Comparison of ENCODE assay signal across 11 mouse cellular contexts in genomic region chr7:80066675-80067455, GRCm38 (mm10). TPM values are rescaled to one million over a fixed set of nuclear protein-coding genes. Genes with fewer than 3 reads are reported as not detected.
DNase-seq lines count a peak whose midpoint lies in the region; ATAC-seq and TF ChIP-seq lines count a peak whose summit lies in the region.
"Had no signal": no experiment of that assay in that cellular context is flagged by ENCODE, and none has a peak within 500 bp of the region (broad histone marks: within the 10 kb centered on the region; RNA-seq: fewer than 3 reads in every experiment).

No protein-coding gene starts in this region.

- no peak for DNase-seq in kidney, postnatal 0 days (ENCODE audit: low spot score)
- DNase-seq in kidney, postnatal 10 days = no peak
- DNase-seq in embryonic facial prominence, embryonic 14.5 days (ENCODE audit: low spot score) = no peak
- DNase-seq in retina, embryonic 14.5 days (ENCODE audit: low spot score) = no peak
- DNase-seq: adrenal gland, postnatal 10 days; cerebellum, postnatal 10 days; heart, adult 18-20 months; thymus, adult 2 months had no signal

- TF ChIP-seq CTCF in kidney, postnatal 0 days (IDR thresholded peaks at IDR 0.05; ENCODE audit: low read depth) = no peak

- H3K9ac ChIP-seq in heart, embryonic 13.5 days = peak overlapping the region; percentile 40; the same call in 1 of the 2 replicates
- no peak overlapping the region for H3K9ac ChIP-seq in heart, embryonic 12.5 days
- H3K9ac ChIP-seq in kidney, postnatal 0 days (ENCODE audit: low read depth, low read length) = no peak overlapping the region
- no peak overlapping the region for H3K9ac ChIP-seq in embryonic facial prominence, embryonic 14.5 days (ENCODE audit: low read depth, low read length)

- 70% methylated on average over 13 of the region's 13 CpGs for WGBS in heart, embryonic 13.5 days
- 76% methylated on average over 13 of the region's 13 CpGs for WGBS in heart, embryonic 12.5 days
- 53% methylated on average over 13 of the region's 13 CpGs for WGBS in kidney, postnatal 0 days
- 68% methylated on average over 13 of the region's 13 CpGs for WGBS in embryonic facial prominence, embryonic 14.5 days

- no peak for ATAC-seq in heart, embryonic 13.5 days (ENCODE audit: extremely low read depth, insufficient number of reproducible peaks, low FRiP score, low TSS enrichment)
- ATAC-seq in heart, embryonic 12.5 days (ENCODE audit: insufficient number of reproducible peaks, low FRiP score) = no peak
- no peak for ATAC-seq in kidney, postnatal 0 days (replicated peaks; ENCODE audit: low FRiP score, low read depth)
- peak; percentile 36 for ATAC-seq in activated CD4-positive, CD25-positive, alpha-beta regulatory T cell, adult 4 months
- ATAC-seq in embryonic facial prominence, embryonic 14.5 days (ENCODE audit: low read depth) = no peak

- H3K4me3 ChIP-seq in heart, embryonic 13.5 days = no peak overlapping the region
- H3K4me3 ChIP-seq in heart, embryonic 12.5 days = no peak overlapping the region
- H3K4me3 ChIP-seq in kidney, postnatal 0 days (replicated peaks; ENCODE audit: low read depth, low read length) = no peak overlapping the region
- no peak overlapping the region for H3K4me3 ChIP-seq in embryonic facial prominence, embryonic 14.5 days (ENCODE audit: low read depth, low read length)

- H3K4me1 ChIP-seq in heart, embryonic 13.5 days = peaks cover 63% of the 10 kb centered on the region
- peaks cover 68% of the 10 kb centered on the region for H3K4me1 ChIP-seq in heart, embryonic 12.5 days (replicated peaks)
- peaks cover 21% of the 10 kb centered on the region for H3K4me1 ChIP-seq in kidney, postnatal 0 days (replicated peaks; ENCODE audit: insufficient read depth, low read length)
- H3K4me1 ChIP-seq in embryonic facial prominence, embryonic 14.5 days (ENCODE audit: control insufficient read depth, insufficient read depth, low read length) = peaks cover 32% of the 10 kb centered on the region

- no peaks in the 10 kb centered on the region for H3K9me3 ChIP-seq in heart, embryonic 13.5 days
- no peaks in the 10 kb centered on the region for H3K9me3 ChIP-seq in heart, embryonic 12.5 days (replicated peaks)
- no peaks in the 10 kb centered on the region for H3K9me3 ChIP-seq in kidney, postnatal 0 days (replicated peaks; ENCODE audit: low read length)
- H3K9me3 ChIP-seq in embryonic facial prominence, embryonic 14.5 days (ENCODE audit: control insufficient read depth, low read length) = no peaks in the 10 kb centered on the region

- no peak overlapping the region for H3K27ac ChIP-seq in heart, embryonic 13.5 days (replicated peaks)
- no peak overlapping the region for H3K27ac ChIP-seq in heart, embryonic 12.5 days (ENCODE audit: poor library complexity, severe bottlenecking)
- H3K27ac ChIP-seq in kidney, postnatal 0 days = peak overlapping the region; percentile 47; the same call in 1 of the 2 replicates
- H3K27ac ChIP-seq in embryonic facial prominence, embryonic 14.5 days (replicated peaks; ENCODE audit: low read depth, low read length) = peak overlapping the region; percentile 15; the same call in 1 of the 2 replicates

- 0 out of 2 replicates have a peak, but pooled peaks cover 4% of the 10 kb centered on the region for H3K36me3 ChIP-seq in heart, embryonic 13.5 days
- no peaks in the 10 kb centered on the region for H3K36me3 ChIP-seq in heart, embryonic 12.5 days
- no peaks in the 10 kb centered on the region for H3K36me3 ChIP-seq in kidney, postnatal 0 days (ENCODE audit: insufficient read depth, low read length)
- no peaks in the 10 kb centered on the region for H3K36me3 ChIP-seq in embryonic facial prominence, embryonic 14.5 days (ENCODE audit: control insufficient read depth, insufficient read depth, low read length)

- no peak overlapping the region for H3K4me2 ChIP-seq in heart, embryonic 13.5 days
- H3K4me2 ChIP-seq in heart, embryonic 12.5 days = no peak overlapping the region
- H3K4me2 ChIP-seq in kidney, postnatal 0 days (ENCODE audit: low read length) = no peak overlapping the region
- no peak overlapping the region for H3K4me2 ChIP-seq in embryonic facial prominence, embryonic 14.5 days (ENCODE audit: low read depth, low read length)

- no peaks in the 10 kb centered on the region for H3K27me3 ChIP-seq in heart, embryonic 13.5 days (replicated peaks)
- no peaks in the 10 kb centered on the region for H3K27me3 ChIP-seq in heart, embryonic 12.5 days (replicated peaks)
- H3K27me3 ChIP-seq in kidney, postnatal 0 days (ENCODE audit: insufficient read depth, low read length) = no peaks in the 10 kb centered on the region
- no peaks in the 10 kb centered on the region for H3K27me3 ChIP-seq in embryonic facial prominence, embryonic 14.5 days (replicated peaks; ENCODE audit: control insufficient read depth, insufficient read depth, low read length)

RNA-seq across cellular contexts. Expression of gene Zfp710, which starts 42.3 kb away (rescaled TPM):
- 11.6 and 12.1 TPM in 2 replicates for polyA plus RNA-seq in heart, embryonic 13.5 days (2015; fragmentation: Nextera tagmentation; extraction: Ambion mirVana)
- 13.5 and 13.7 TPM in 2 replicates for polyA plus RNA-seq in heart, embryonic 12.5 days (2016; fragmentation: Nextera tagmentation; extraction: Ambion mirVana)
- 14.8 and 15.3 TPM in 2 replicates for polyA plus RNA-seq in kidney, postnatal 0 days (2015; fragmentation: Nextera tagmentation; extraction: Ambion mirVana)
- 1 to 10 TPM; 4.2 to 4.6 TPM for polyA plus RNA-seq in activated CD4-positive, CD25-positive, alpha-beta regulatory T cell, adult 4 months (2017; shearing (Covaris generic))
- polyA plus RNA-seq in embryonic facial prominence, embryonic 14.5 days (2014; fragmentation: Nextera tagmentation; extraction: Ambion mirVana) = 14.2 and 14.3 TPM in 2 replicates

RNA-seq across cellular contexts. Expression of gene Idh2, which starts 48.3 kb away (rescaled TPM):
- polyA plus RNA-seq in heart, embryonic 13.5 days (2015; fragmentation: Nextera tagmentation; extraction: Ambion mirVana) = 1,911 and 2,152 TPM in 2 replicates
- polyA plus RNA-seq in heart, embryonic 12.5 days (2016; fragmentation: Nextera tagmentation; extraction: Ambion mirVana) = 1,569 and 1,607 TPM in 2 replicates
- polyA plus RNA-seq in kidney, postnatal 0 days (2015; fragmentation: Nextera tagmentation; extraction: Ambion mirVana) = 630 and 689 TPM in 2 replicates
- polyA plus RNA-seq in activated CD4-positive, CD25-positive, alpha-beta regulatory T cell, adult 4 months (2017; shearing (Covaris generic)) = 10 to 100 TPM; 24.8 to 31.7 TPM
- 565 and 594 TPM in 2 replicates for polyA plus RNA-seq in embryonic facial prominence, embryonic 14.5 days (2014; fragmentation: Nextera tagmentation; extraction: Ambion mirVana)

Comparison
In these comparisons a context has a peak if more than half of its experiments do, and no peak if none do; other contexts are left out.
1. H3K27ac ChIP-seq: peak in kidney, postnatal 0 days (single experiment) and embryonic facial prominence, embryonic 14.5 days (single experiment); none in heart, embryonic 13.5 days (single experiment) and heart, embryonic 12.5 days (single experiment).
2. RNA of gene Idh2, which starts 48.3 kb away (polyA plus RNA-seq): 1,911 to 2,152 TPM in heart, embryonic 13.5 days, 1,569 to 1,607 TPM in heart, embryonic 12.5 days, 630 to 689 TPM in kidney, postnatal 0 days and 565 to 594 TPM in embryonic facial prominence, embryonic 14.5 days; 24.8 to 31.7 TPM in activated CD4-positive, CD25-positive, alpha-beta regulatory T cell, adult 4 months; every median in the first group is over 10 times any median in the second.